In the genomic region with DNA sequence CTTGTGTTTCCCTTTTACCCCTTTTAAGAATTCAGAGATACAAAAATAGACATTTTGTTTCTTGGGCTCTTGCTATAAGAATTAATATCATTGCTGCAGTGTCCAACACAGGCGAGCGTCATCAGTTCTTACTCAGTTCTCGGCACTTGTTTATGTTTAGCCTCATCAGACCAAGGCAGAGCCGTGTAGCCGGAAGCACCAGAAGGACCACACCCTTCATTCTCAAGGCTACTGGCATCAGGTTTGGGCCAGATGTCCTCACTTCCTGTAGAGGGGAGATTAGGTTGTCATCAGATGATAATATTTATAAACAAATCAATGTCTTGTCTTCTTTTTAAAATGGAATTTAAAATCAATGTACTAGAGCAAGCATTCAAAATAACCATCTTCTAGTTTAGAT, we compare ENCODE assay signal across 29 mouse cellular contexts. TPM values are rescaled to one million over a fixed set of nuclear protein-coding genes. Genes with fewer than 3 reads are reported as not detected.
DNase-seq lines count a peak whose midpoint lies in the region; ATAC-seq and TF ChIP-seq lines count a peak whose summit lies in the region.
"Had no signal": no experiment of that assay in that cellular context is flagged by ENCODE, and none has a peak within 500 bp of the region (broad histone marks: within the 10 kb centered on the region; RNA-seq: fewer than 3 reads in every experiment).

No protein-coding gene starts in this region.

- TF ChIP-seq CTCF in G1E (IDR thresholded peaks at IDR 0.05; ENCODE audit: low read depth, low read length): no peak
- TF ChIP-seq CTCF in intestine, postnatal 0 days (IDR thresholded peaks at IDR 0.05; ENCODE audit: low read depth): no peak

- H3K4me3 ChIP-seq in G1E (ENCODE audit: low read depth, low read length): no peak overlapping the region
- H3K4me3 ChIP-seq in intestine, postnatal 0 days (ENCODE audit: low read depth, low read length): no peak overlapping the region
- H3K4me3 ChIP-seq: embryonic facial prominence, embryonic 12.5 days; embryonic facial prominence, embryonic 15.5 days; gastrocnemius, adult 2 months; heart, embryonic 13.5 days; hindbrain, embryonic 12.5 days; hindbrain, embryonic 15.5 days had no signal

- 57% methylated on average over 5 of the region's 5 CpGs for WGBS in intestine, postnatal 0 days

- no peak overlapping the region for H3K9ac ChIP-seq in intestine, postnatal 0 days (ENCODE audit: low read depth, low read length)
- H3K9ac ChIP-seq: embryonic facial prominence, embryonic 12.5 days; embryonic facial prominence, embryonic 15.5 days; forebrain, postnatal 0 days; heart, embryonic 13.5 days; hindbrain, embryonic 12.5 days; hindbrain, embryonic 15.5 days had no signal

- H3K4me1 ChIP-seq in G1E (ENCODE audit: insufficient read depth, low read depth, low read length): peaks cover 42% of the 10 kb centered on the region
- H3K4me1 ChIP-seq in intestine, postnatal 0 days (replicated peaks; ENCODE audit: control insufficient read depth, insufficient read depth, low read length): no peaks in the 10 kb centered on the region

- peaks cover 13% of the 10 kb centered on the region for H3K9me3 ChIP-seq in G1E (replicated peaks)
- H3K9me3 ChIP-seq in intestine, postnatal 0 days (ENCODE audit: control insufficient read depth): no peaks in the 10 kb centered on the region
- H3K9me3 ChIP-seq: embryonic facial prominence, embryonic 12.5 days; embryonic facial prominence, embryonic 15.5 days; hindbrain, embryonic 15.5 days had no signal

- intact Hi-C loops in heart, postnatal 36 days (cut with DNase I): loop anchor here (5.0 kb wide), 1 partner anchor 40 kb away; no protein-coding TSS in a partner anchor
- intact Hi-C loops in left cerebral cortex, postnatal 10 days (cut with DNase I): loop anchor here (10.0 kb wide), 1 partner anchor 558 kb away; a partner anchor contains a TSS

- H3K4me2 ChIP-seq in intestine, postnatal 0 days (replicated peaks; ENCODE audit: low read depth): no peak overlapping the region
- H3K4me2 ChIP-seq: embryonic facial prominence, embryonic 12.5 days; embryonic facial prominence, embryonic 15.5 days; heart, embryonic 13.5 days; hindbrain, embryonic 12.5 days; hindbrain, embryonic 15.5 days had no signal

- DNase-seq in heart, adult 11 months: peak; percentile 93
- no peak for DNase-seq in heart, postnatal 36 days
- peak; percentile 22 to 56 for DNase-seq in lung, adult 18-20 months
- DNase-seq in lung, postnatal 14 days: no peak
- no peak for DNase-seq in G1E (ENCODE audit: low spot score)
- DNase-seq in lung, postnatal 36 days: peak; percentile 56
- DNase-seq in left cerebral cortex, postnatal 10 days (ENCODE audit: extremely low spot score in 1 of 2, low spot score in 2 of 2): no peak
- DNase-seq: adrenal gland, adult 2 months; adrenal gland, postnatal 14 days; cerebellum, adult 11 months; cerebellum, adult 2 months; cerebellum, adult 9-11 months; cerebellum, postnatal 25 days; forebrain, postnatal 0 days; gastrocnemius, adult 2 months; gastrocnemius, postnatal 14 days; heart, postnatal 14 days had no signal

- H3K36me3 ChIP-seq in G1E (replicated peaks): peaks cover 2% of the 10 kb centered on the region
- no peaks in the 10 kb centered on the region for H3K36me3 ChIP-seq in intestine, postnatal 0 days (ENCODE audit: control insufficient read depth, insufficient read depth)
- H3K36me3 ChIP-seq: embryonic facial prominence, embryonic 12.5 days; embryonic facial prominence, embryonic 15.5 days; heart, embryonic 13.5 days; hindbrain, embryonic 12.5 days; hindbrain, embryonic 15.5 days had no signal

- no peaks in the 10 kb centered on the region for H3K27me3 ChIP-seq in G1E (ENCODE audit: insufficient read depth, low read length)
- no peaks in the 10 kb centered on the region for H3K27me3 ChIP-seq in intestine, postnatal 0 days (replicated peaks; ENCODE audit: control insufficient read depth, insufficient read depth, low read length)
- H3K27me3 ChIP-seq: CH12.LX; embryonic facial prominence, embryonic 12.5 days; embryonic facial prominence, embryonic 15.5 days; heart, embryonic 13.5 days; hindbrain, embryonic 12.5 days; hindbrain, embryonic 15.5 days had no signal

- no peak overlapping the region for H3K27ac ChIP-seq in intestine, postnatal 0 days (ENCODE audit: low read depth, low read length)
- H3K27ac ChIP-seq: embryonic facial prominence, embryonic 12.5 days; embryonic facial prominence, embryonic 15.5 days; gastrocnemius, adult 2 months; heart, embryonic 13.5 days; hindbrain, embryonic 12.5 days; hindbrain, embryonic 15.5 days had no signal

- peak; percentile 63 for ATAC-seq in G1E (ENCODE audit: extremely low read depth, insufficient number of reproducible peaks, low FRiP score, poor library complexity, severe bottlenecking)
- no peak for ATAC-seq in intestine, postnatal 0 days
- ATAC-seq: forebrain, embryonic 14.5 days; forebrain, postnatal 0 days had no signal

RNA-seq across cellular contexts. Expression of a gene that starts 13.4 kb away (rescaled TPM):
- not detected for total RNA-seq in heart, postnatal 36 days (2021)
- total RNA-seq in G1E (2014; fragmentation: Nextera tagmentation) (not detected in 2 replicates), G1E (2017) (not detected in 2 replicates)
- polyA plus RNA-seq in G1E (2012): not detected in 2 replicates
- total RNA-seq in left cerebral cortex, postnatal 10 days (2021): under 1 TPM; 0.32 to 0.39 TPM
- polyA plus RNA-seq in intestine, postnatal 0 days (2015; fragmentation: Nextera tagmentation; extraction: Ambion mirVana): not detected in 2 replicates
- total RNA-seq: adrenal gland, adult 2 months; CH12.LX; common myeloid progenitor, adult 5-6 weeks; gastrocnemius, adult 2 months; heart, adult 18-20 months; hematopoietic stem cell, adult 5-6 weeks; MEL had no signal
- polyA plus RNA-seq: heart, embryonic 13.5 days had no signal

RNA-seq across cellular contexts. Expression of a gene that starts 43.2 kb away (rescaled TPM):
- total RNA-seq in heart, postnatal 36 days (2021): 1 to 10 TPM; 1.0 to 1.2 TPM
- total RNA-seq in G1E (2014; fragmentation: Nextera tagmentation) (33.3 and 36.4 TPM in 2 replicates), G1E (2017) (24.8 TPM in 2 replicates)
- 3.7 and 4.2 TPM in 2 replicates for polyA plus RNA-seq in G1E (2012)
- 1 to 10 TPM; 2.8 to 4.9 TPM for total RNA-seq in left cerebral cortex, postnatal 10 days (2021)
- polyA plus RNA-seq in intestine, postnatal 0 days (2015; fragmentation: Nextera tagmentation; extraction: Ambion mirVana): 2.1 and 3.0 TPM in 2 replicates

RNA-seq across cellular contexts. Expression of a gene that starts 43.3 kb away (rescaled TPM):
- 1 to 10 TPM; 5.4 to 6.7 TPM for total RNA-seq in heart, postnatal 36 days (2021)
- total RNA-seq in G1E (2014; fragmentation: Nextera tagmentation) (0.73 and 11.0 TPM in 2 replicates), G1E (2017) (1.6 and 2.3 TPM in 2 replicates)
- polyA plus RNA-seq in G1E (2012): 0.16 and 0.25 TPM in 2 replicates
- total RNA-seq in left cerebral cortex, postnatal 10 days (2021): 10 to 100 TPM; 15.9 to 20.1 TPM
- polyA plus RNA-seq in intestine, postnatal 0 days (2015; fragmentation: Nextera tagmentation; extraction: Ambion mirVana): 2.6 and 3.7 TPM in 2 replicates

Comparison
In these comparisons a context has a peak if more than half of its experiments do, and no peak if none do; other contexts are left out.
1. DNase-seq: peak in heart, adult 11 months (single experiment), lung, adult 18-20 months (2 of 2) and lung, postnatal 36 days (single experiment); none in heart, postnatal 36 days (0 of 2), lung, postnatal 14 days (single experiment), G1E (single experiment) and left cerebral cortex, postnatal 10 days (0 of 2).
2. RNA of a gene that starts 43.2 kb away (total RNA-seq): 24.8 to 36.4 TPM in G1E; 2.8 to 4.9 TPM in left cerebral cortex, postnatal 10 days and 1.0 to 1.2 TPM in heart, postnatal 36 days; every median in the first group is over 4 times any median in the second.